ENCODE assay signal across 8 mouse cellular contexts in genomic region chr9:109055271-109056030, GRCm38 (mm10). TPM values are rescaled to one million over a fixed set of nuclear protein-coding genes. Genes with fewer than 3 reads are reported as not detected.
DNase-seq lines count a peak whose midpoint lies in the region; ATAC-seq lines count a peak whose summit lies in the region.

No protein-coding gene starts in this region.

- ATAC-seq in erythroblast, adult 5-6 weeks (replicated peaks; ENCODE audit: low FRiP score, poor library complexity, severe bottlenecking) = no peak
- ATAC-seq in limb, embryonic 12.5 days (ENCODE audit: insufficient number of reproducible peaks, insufficient read depth, low FRiP score, low TSS enrichment, low read depth) = no peak
- no peak for ATAC-seq in stomach, embryonic 14.5 days (ENCODE audit: insufficient number of reproducible peaks, insufficient read depth, low FRiP score, low read depth)

- H3K4me2 ChIP-seq in limb, embryonic 12.5 days = peak overlapping the region; percentile 34
- peak overlapping the region; percentile 40 for H3K4me2 ChIP-seq in stomach, embryonic 14.5 days (replicated peaks; ENCODE audit: low read depth, low read length)

- H3K9ac ChIP-seq in limb, embryonic 12.5 days (replicated peaks) = peak overlapping the region; percentile 45; the same call in 1 of the 2 replicates
- no peak overlapping the region; the same call in 1 of the 2 replicates for H3K9ac ChIP-seq in stomach, embryonic 14.5 days (replicated peaks; ENCODE audit: low read depth, low read length)

- WGBS in limb, embryonic 12.5 days = 91% methylated on average over 12 of the region's 12 CpGs
- 91% methylated on average over 12 of the region's 12 CpGs for WGBS in stomach, embryonic 14.5 days

- peak overlapping the region; percentile 48 for H3K4me3 ChIP-seq in erythroblast, embryonic 14.5 days (replicated peaks)
- H3K4me3 ChIP-seq in limb, embryonic 12.5 days (replicated peaks) = 0 out of 2 replicates have a peak overlapping the region, but pooled peaks have one; percentile 12
- H3K4me3 ChIP-seq in stomach, embryonic 14.5 days (ENCODE audit: low read depth, low read length) = peak overlapping the region; percentile 22

- H3K27me3 ChIP-seq in erythroblast, embryonic 14.5 days (ENCODE audit: control insufficient read depth) = no peaks in the 10 kb centered on the region
- no peaks in the 10 kb centered on the region for H3K27me3 ChIP-seq in limb, embryonic 12.5 days
- no peaks in the 10 kb centered on the region for H3K27me3 ChIP-seq in stomach, embryonic 14.5 days (ENCODE audit: control insufficient read depth, insufficient read depth, low read length)

- DNase-seq in spleen, postnatal 10 days (ENCODE audit: low spot score in 2 of 2) = peak; percentile 13 to 16
- no peak for DNase-seq in spleen, adult 18-20 months
- DNase-seq in adrenal gland, adult 8-10 months = no peak
- no peak for DNase-seq in cerebellum, adult 11 months

- no peaks in the 10 kb centered on the region for H3K9me3 ChIP-seq in erythroblast, embryonic 14.5 days (ENCODE audit: control insufficient read depth, low read length)
- H3K9me3 ChIP-seq in limb, embryonic 12.5 days = no peaks in the 10 kb centered on the region
- H3K9me3 ChIP-seq in stomach, embryonic 14.5 days (ENCODE audit: control insufficient read depth, low read depth, low read length) = no peaks in the 10 kb centered on the region

- no peak overlapping the region for H3K27ac ChIP-seq in limb, embryonic 12.5 days
- H3K27ac ChIP-seq in stomach, embryonic 14.5 days (ENCODE audit: low read length) = peak overlapping the region; percentile 75; the same call in 1 of the 2 replicates

- H3K4me1 ChIP-seq in erythroblast, embryonic 14.5 days (ENCODE audit: control insufficient read depth) = peaks cover 52% of the 10 kb centered on the region
- H3K4me1 ChIP-seq in limb, embryonic 12.5 days (replicated peaks) = peaks cover 18% of the 10 kb centered on the region
- peaks cover 10% of the 10 kb centered on the region; the same call in 1 of the 2 replicates for H3K4me1 ChIP-seq in stomach, embryonic 14.5 days (ENCODE audit: control insufficient read depth, insufficient read depth, low read length)

- peaks cover 33% of the 10 kb centered on the region for H3K36me3 ChIP-seq in erythroblast, embryonic 14.5 days (ENCODE audit: control insufficient read depth)
- H3K36me3 ChIP-seq in limb, embryonic 12.5 days = peaks cover 72% of the 10 kb centered on the region
- H3K36me3 ChIP-seq in stomach, embryonic 14.5 days (ENCODE audit: control insufficient read depth, insufficient read depth, low read length) = peaks cover 18% of the 10 kb centered on the region

RNA-seq across cellular contexts. Expression of gene Trex1, which starts 4.1 kb away (rescaled TPM):
- polyA plus RNA-seq in erythroblast, embryonic 14.5 days (2012) = 0.74 and 1.6 TPM in 2 replicates
- 7.3 and 19.6 TPM in 2 replicates for total RNA-seq in erythroblast, adult 5-6 weeks (2015; ENCODE audit: low replicate concordance)
- total RNA-seq in erythroblast, adult 5-6 weeks (2017; ENCODE audit: low replicate concordance) = 1.7 and 4.2 TPM in 2 replicates
- 7.1 and 7.5 TPM in 2 replicates for polyA plus RNA-seq in limb, embryonic 12.5 days (2016; fragmentation: Nextera tagmentation; extraction: Ambion mirVana)
- 11.6 and 12.2 TPM in 2 replicates for polyA plus RNA-seq in stomach, embryonic 14.5 days (2014; fragmentation: Nextera tagmentation; extraction: Ambion mirVana)
- 10 to 100 TPM; 19.0 to 25.3 (median 21.7) TPM for total RNA-seq in adrenal gland, adult 8-10 months (2022)

RNA-seq across cellular contexts. Expression of gene Shisa5, which starts 17.1 kb away (rescaled TPM):
- polyA plus RNA-seq in erythroblast, embryonic 14.5 days (2012) = 2.0 and 2.6 TPM in 2 replicates
- total RNA-seq in erythroblast, adult 5-6 weeks (2015; ENCODE audit: low replicate concordance) = 14.6 and 20.3 TPM in 2 replicates
- total RNA-seq in erythroblast, adult 5-6 weeks (2017; ENCODE audit: low replicate concordance) = 13.9 and 51.4 TPM in 2 replicates
- 49.1 and 55.2 TPM in 2 replicates for polyA plus RNA-seq in limb, embryonic 12.5 days (2016; fragmentation: Nextera tagmentation; extraction: Ambion mirVana)
- 75.0 and 84.4 TPM in 2 replicates for polyA plus RNA-seq in stomach, embryonic 14.5 days (2014; fragmentation: Nextera tagmentation; extraction: Ambion mirVana)
- 100 to 1,000 TPM; 126 to 177 (median 159) TPM for total RNA-seq in adrenal gland, adult 8-10 months (2022)

RNA-seq across cellular contexts. Expression of gene Atrip, which starts 18.5 kb away (rescaled TPM):
- polyA plus RNA-seq in erythroblast, embryonic 14.5 days (2012) = 0.22 and 0.27 TPM in 2 replicates
- 4.2 TPM in 1 of 2 replicates, not detected in the other for total RNA-seq in erythroblast, adult 5-6 weeks (2015; ENCODE audit: low replicate concordance)
- total RNA-seq in erythroblast, adult 5-6 weeks (2017; ENCODE audit: low replicate concordance) = 4.8 and 10.6 TPM in 2 replicates
- polyA plus RNA-seq in limb, embryonic 12.5 days (2016; fragmentation: Nextera tagmentation; extraction: Ambion mirVana) = 31.6 and 33.4 TPM in 2 replicates
- 27.2 and 29.3 TPM in 2 replicates for polyA plus RNA-seq in stomach, embryonic 14.5 days (2014; fragmentation: Nextera tagmentation; extraction: Ambion mirVana)
- total RNA-seq in adrenal gland, adult 8-10 months (2022) = 10 to 100 TPM; 16.3 to 27.7 (median 22.2) TPM

RNA-seq across cellular contexts. Expression of gene Ccdc51, which starts 26.8 kb away (rescaled TPM):
- polyA plus RNA-seq in erythroblast, embryonic 14.5 days (2012) = 0.84 and 0.85 TPM in 2 replicates
- total RNA-seq in erythroblast, adult 5-6 weeks (2015; ENCODE audit: low replicate concordance) = 2.5 TPM in 1 of 2 replicates, not detected in the other
- total RNA-seq in erythroblast, adult 5-6 weeks (2017; ENCODE audit: low replicate concordance) = 3.7 and 4.3 TPM in 2 replicates
- polyA plus RNA-seq in limb, embryonic 12.5 days (2016; fragmentation: Nextera tagmentation; extraction: Ambion mirVana) = 12.8 and 13.9 TPM in 2 replicates
- polyA plus RNA-seq in stomach, embryonic 14.5 days (2014; fragmentation: Nextera tagmentation; extraction: Ambion mirVana) = 12.9 and 13.1 TPM in 2 replicates
- 10 to 100 TPM; 17.3 to 20.0 (median 18.7) TPM for total RNA-seq in adrenal gland, adult 8-10 months (2022)

RNA-seq across cellular contexts. Expression of gene Tma7, which starts 26.9 kb away (rescaled TPM):
- polyA plus RNA-seq in erythroblast, embryonic 14.5 days (2012) = 68.0 and 97.9 TPM in 2 replicates
- total RNA-seq in erythroblast, adult 5-6 weeks (2015; ENCODE audit: low replicate concordance) = 104 and 108 TPM in 2 replicates
- total RNA-seq in erythroblast, adult 5-6 weeks (2017; ENCODE audit: low replicate concordance) = 44.6 and 57.0 TPM in 2 replicates
- polyA plus RNA-seq in limb, embryonic 12.5 days (2016; fragmentation: Nextera tagmentation; extraction: Ambion mirVana) = 840 and 867 TPM in 2 replicates
- polyA plus RNA-seq in stomach, embryonic 14.5 days (2014; fragmentation: Nextera tagmentation; extraction: Ambion mirVana) = 633 and 676 TPM in 2 replicates
- total RNA-seq in adrenal gland, adult 8-10 months (2022) = 100 to 1,000 TPM; 342 to 453 (median 370) TPM

Comparison
In these comparisons a context has a peak if more than half of its experiments do, and no peak if none do; other contexts are left out.
1. DNase-seq: peak in spleen, postnatal 10 days (2 of 2); none in spleen, adult 18-20 months (0 of 2), adrenal gland, adult 8-10 months (single experiment) and cerebellum, adult 11 months (single experiment).
2. RNA of gene Shisa5, which starts 17.1 kb away (polyA plus RNA-seq): 75.0 to 84.4 TPM in stomach, embryonic 14.5 days and 49.1 to 55.2 TPM in limb, embryonic 12.5 days; 2.0 to 2.6 TPM in erythroblast, embryonic 14.5 days; every median in the first group is over 10 times any median in the second.
3. RNA of gene Atrip, which starts 18.5 kb away (polyA plus RNA-seq): 31.6 to 33.4 TPM in limb, embryonic 12.5 days and 27.2 to 29.3 TPM in stomach, embryonic 14.5 days; 0.22 to 0.27 TPM in erythroblast, embryonic 14.5 days; every median in the first group is over 10 times any median in the second.
4. Peak in every context shown above with its lines, with median percentiles within 50 percentile points of each other: H3K4me3 ChIP-seq.